Mouse (Mus musculus) midbrain, embryonic 12.5 days (tissue): ENCODE data around the gene Grin2a. TPM values are rescaled to one million over a fixed set of nuclear protein-coding genes. Genes with fewer than 3 reads are reported as not detected.

Experiments used
- ATAC-seq: fragments of 200-750 bp; cut with Nextera tagmentation; 2 replicates; pipeline ENCODE4 v1.8.0; 2017; ENCODE audit warnings: low read depth, moderate TSS enrichment, moderate library complexity; ENCODE audit not compliant: low FRiP score
- H3K27ac ChIP-seq: fragments of 300-500 bp; sonication (generic); replicated peaks from 2 replicates; pipeline ENCODE4 v1.5.1; 2016; ENCODE audit warnings: mild to moderate bottlenecking
- H3K27me3 ChIP-seq: fragments of 300-500 bp; sonication (generic); 2 replicates; pipeline ENCODE4 v1.6.1; 2016; ENCODE audit warnings: mild to moderate bottlenecking
- H3K36me3 ChIP-seq: fragments of 300-500 bp; sonication (generic); 2 replicates; pipeline ENCODE4 v1.6.1; 2016
- H3K4me1 ChIP-seq: fragments of 300-500 bp; sonication (generic); 2 replicates; pipeline ENCODE4 v1.6.1; 2016
- H3K4me2 ChIP-seq: fragments of 300-500 bp; sonication (generic); replicated peaks from 2 replicates; pipeline ENCODE4 v1.6.1; 2016; ENCODE audit warnings: mild to moderate bottlenecking, moderate library complexity
- H3K4me3 ChIP-seq: fragments of 300-500 bp; sonication (generic); 2 replicates; pipeline ENCODE4 v1.5.1; 2016; ENCODE audit warnings: mild to moderate bottlenecking
- H3K9ac ChIP-seq: fragments of 300-500 bp; sonication (generic); replicated peaks from 2 replicates; pipeline ENCODE4 v1.6.1; 2016; ENCODE audit warnings: mild to moderate bottlenecking, moderate library complexity
- H3K9me3 ChIP-seq: fragments of 300-500 bp; sonication (generic); 2 replicates; pipeline ENCODE4 v1.6.1; 2016; ENCODE audit warnings: mild to moderate bottlenecking
- WGBS: fragments of 180-500 bp; shearing (Covaris S2); methylation state at CpG from one replicate; pipeline ENCODE4 v1.1.7; 2016; 5-methylcytosine and 5-hydroxymethylcytosine counted together
- polyA plus RNA-seq: library from polyadenylated mRNA; unstranded; fragments of >200 nt; fragmentation: Nextera tagmentation; extraction: Ambion mirVana; gene quantifications from 2 replicates; pipeline ENCODE4 v1.2.1, GENCODE M21; 2016

Gene Grin2a
- polyA plus RNA-seq, 1 experiment from 2014 or later, result 2.8 TPM

DNA sequence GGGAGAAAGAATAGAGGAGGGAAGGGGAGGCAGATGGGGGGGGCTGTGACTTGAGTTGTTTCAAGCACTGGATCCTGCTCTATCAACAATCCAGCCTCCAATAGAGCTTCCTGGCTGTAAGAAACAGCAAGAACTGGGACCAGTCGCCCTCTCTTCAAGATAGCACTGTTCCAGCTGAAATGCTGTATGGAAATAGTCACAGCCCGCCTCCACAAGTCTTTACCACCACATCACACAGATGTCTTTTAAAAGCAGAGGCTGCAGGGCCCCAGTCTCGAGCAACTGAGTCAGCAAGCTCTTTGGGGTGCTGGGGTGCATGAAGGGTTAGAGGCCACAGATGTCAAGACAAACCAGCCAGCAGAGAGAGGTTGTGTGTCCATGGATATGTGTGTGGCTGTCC lies 153.9 kb downstream of the Grin2a start:
- H3K9me3 ChIP-seq, result no peaks in the 10 kb centered on the region
- H3K4me3 ChIP-seq, result no peak overlapping the region
- H3K27ac ChIP-seq, result no peak overlapping the region
- H3K27me3 ChIP-seq, result no peaks in the 10 kb centered on the region
- no peak overlapping the region for H3K4me2 ChIP-seq
- no peaks in the 10 kb centered on the region for H3K36me3 ChIP-seq
- 65% methylated on average over 3 of the region's 3 CpGs for WGBS
- H3K9ac ChIP-seq, result no peak overlapping the region
- no peaks in the 10 kb centered on the region for H3K4me1 ChIP-seq
- no peak for ATAC-seq

DNA sequence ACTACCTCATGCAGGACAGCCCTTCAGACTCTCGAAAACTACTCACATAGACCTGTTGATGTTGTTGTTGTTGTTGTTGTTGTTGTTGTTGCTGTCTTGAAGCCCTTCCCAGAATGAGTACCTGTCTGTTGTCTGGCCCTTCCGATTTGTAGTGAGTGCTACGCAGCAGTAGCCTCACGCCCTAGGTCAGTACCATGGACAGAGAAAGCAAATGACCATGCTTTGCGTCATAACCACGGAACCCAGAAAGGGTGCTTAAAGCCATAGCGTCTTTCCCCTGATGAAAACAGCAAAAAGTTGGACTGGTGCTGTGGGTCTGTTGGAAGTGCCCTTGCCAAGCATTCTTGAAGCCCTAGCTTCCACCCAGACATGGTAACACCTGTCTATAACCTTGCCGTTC lies 158.8 kb downstream of the Grin2a start:
- 38% methylated on average over 8 of the region's 8 CpGs for WGBS
- no peaks in the 10 kb centered on the region for H3K9me3 ChIP-seq
- no peak overlapping the region for H3K27ac ChIP-seq
- no peaks in the 10 kb centered on the region for H3K36me3 ChIP-seq
- no peaks in the 10 kb centered on the region for H3K4me1 ChIP-seq
- no peak for ATAC-seq
- H3K9ac ChIP-seq, result no peak overlapping the region
- no peak overlapping the region for H3K4me3 ChIP-seq
- no peaks in the 10 kb centered on the region for H3K27me3 ChIP-seq
- H3K4me2 ChIP-seq, result no peak overlapping the region

DNA sequence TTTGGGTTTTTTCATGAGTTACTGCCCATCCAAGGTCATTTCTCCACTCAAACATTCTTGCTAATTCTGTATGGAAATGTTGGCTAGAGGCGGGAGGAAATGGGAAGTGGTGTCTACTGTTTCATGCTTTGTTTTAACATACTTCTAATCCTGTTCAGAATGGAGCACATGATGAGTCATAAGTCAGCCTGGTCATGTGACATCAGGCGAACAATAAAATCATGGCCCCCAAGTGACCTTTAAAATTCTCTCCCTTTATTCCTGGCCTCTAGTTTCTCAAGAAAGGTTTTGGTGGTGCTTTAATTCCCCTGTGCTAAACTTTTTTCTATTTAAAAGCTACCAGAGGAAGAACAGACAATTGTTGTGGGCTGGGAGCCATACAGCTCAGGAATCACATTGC lies 161.1 kb downstream of the Grin2a start:
- Histone ChIP-seq H3K4me3 (no peak overlapping the region), H3K4me2 (no peak overlapping the region), H3K9me3 (no peaks in the 10 kb centered on the region), H3K27ac (no peak overlapping the region), H3K36me3 (no peaks in the 10 kb centered on the region), H3K9ac (no peak overlapping the region), H3K27me3 (no peaks in the 10 kb centered on the region), H3K4me1 (no peaks in the 10 kb centered on the region)
- ATAC-seq, result no peak
- WGBS, result 87% methylated on average over 2 of the region's 2 CpGs

DNA sequence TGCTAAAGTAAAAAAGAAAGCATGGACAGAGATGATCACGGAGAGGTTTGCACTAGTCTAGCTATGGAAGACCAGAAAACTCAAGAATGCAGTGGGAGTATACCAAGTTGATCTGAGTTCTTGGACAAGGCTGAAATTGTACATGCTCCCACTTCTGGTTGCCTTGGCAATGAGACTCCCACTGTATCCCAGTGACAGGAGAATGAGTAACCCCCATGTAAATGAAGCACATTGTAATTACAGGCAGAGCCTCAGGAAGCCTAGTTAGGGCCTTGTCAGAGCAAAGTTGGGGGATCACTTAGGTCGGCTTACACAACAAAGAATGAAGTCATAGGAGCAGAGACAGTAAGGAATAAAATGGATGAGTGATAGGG lies 170.3 kb downstream of the Grin2a start:
- no peak overlapping the region for H3K9ac ChIP-seq
- H3K9me3 ChIP-seq, result no peaks in the 10 kb centered on the region
- no peak overlapping the region for H3K4me3 ChIP-seq
- WGBS, result 87% methylated on average over 2 of the region's 2 CpGs
- no peak for ATAC-seq
- H3K36me3 ChIP-seq, result no peaks in the 10 kb centered on the region
- no peak overlapping the region for H3K27ac ChIP-seq
- H3K4me1 ChIP-seq, result no peaks in the 10 kb centered on the region
- H3K27me3 ChIP-seq, result no peaks in the 10 kb centered on the region
- H3K4me2 ChIP-seq, result no peak overlapping the region

DNA sequence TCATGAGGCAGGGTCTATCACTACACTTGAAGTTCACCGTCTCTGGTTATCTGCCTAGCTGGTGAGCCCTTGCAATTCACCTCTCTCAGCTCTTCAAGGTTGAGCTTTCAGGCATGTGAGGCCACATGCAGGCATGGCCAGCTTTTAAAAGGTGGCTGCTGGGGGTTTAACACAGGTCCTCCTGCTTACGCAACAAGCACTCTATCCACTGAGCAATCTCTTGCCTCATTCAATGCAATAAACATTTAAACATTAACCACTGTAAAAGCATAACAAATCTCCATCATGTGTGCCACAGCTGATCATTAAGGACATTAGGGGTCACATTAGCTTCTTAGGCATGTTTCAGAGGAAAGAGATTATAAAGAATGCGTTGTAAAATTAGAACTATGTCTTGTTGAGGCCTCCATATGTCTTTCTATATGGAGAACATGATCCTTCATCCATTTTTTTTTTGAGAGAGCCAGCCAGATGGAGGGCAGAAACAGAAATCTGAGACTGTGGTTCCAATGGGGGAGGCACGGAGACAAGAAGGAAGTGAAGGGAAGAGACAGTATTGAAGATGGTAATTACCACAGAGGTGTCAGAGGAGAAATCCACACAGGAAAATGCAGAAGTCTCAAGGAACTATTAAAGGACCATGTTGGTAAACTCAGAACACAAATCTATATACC lies 170.8 kb downstream of the Grin2a start:
- no peak for ATAC-seq
- Histone ChIP-seq H3K4me3 (no peak overlapping the region), H3K27ac (no peak overlapping the region), H3K9me3 (no peaks in the 10 kb centered on the region), H3K9ac (no peak overlapping the region), H3K36me3 (no peaks in the 10 kb centered on the region), H3K4me2 (no peak overlapping the region), H3K27me3 (no peaks in the 10 kb centered on the region), H3K4me1 (no peaks in the 10 kb centered on the region)
- 93% methylated on average over 4 of the region's 4 CpGs for WGBS

DNA sequence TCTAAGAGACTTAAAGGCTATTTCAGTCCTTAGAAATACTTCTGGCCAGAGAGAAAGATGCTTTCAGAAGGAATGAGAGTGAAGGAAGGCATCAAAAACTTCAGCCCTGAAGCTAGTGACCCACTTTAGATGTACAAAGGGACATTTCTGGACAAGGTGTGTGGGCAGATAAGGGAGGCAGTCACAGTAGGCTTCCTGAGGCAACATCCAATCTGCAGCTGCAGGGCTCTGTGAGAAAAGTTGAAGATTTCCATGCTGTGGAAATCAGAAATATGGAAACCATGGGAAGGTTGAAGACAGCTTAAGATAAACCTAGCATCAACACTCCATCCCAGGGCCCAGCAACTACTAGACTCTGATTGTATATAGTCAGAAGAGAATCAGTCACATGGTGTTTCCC lies 171.7 kb downstream of the Grin2a start:
- no peaks in the 10 kb centered on the region for H3K27me3 ChIP-seq
- H3K4me2 ChIP-seq, result no peak overlapping the region
- H3K27ac ChIP-seq, result no peak overlapping the region
- no peak overlapping the region for H3K9ac ChIP-seq
- H3K9me3 ChIP-seq, result no peaks in the 10 kb centered on the region
- no peak overlapping the region for H3K4me3 ChIP-seq
- no peaks in the 10 kb centered on the region for H3K36me3 ChIP-seq
- no peaks in the 10 kb centered on the region for H3K4me1 ChIP-seq
- ATAC-seq, result no peak

DNA sequence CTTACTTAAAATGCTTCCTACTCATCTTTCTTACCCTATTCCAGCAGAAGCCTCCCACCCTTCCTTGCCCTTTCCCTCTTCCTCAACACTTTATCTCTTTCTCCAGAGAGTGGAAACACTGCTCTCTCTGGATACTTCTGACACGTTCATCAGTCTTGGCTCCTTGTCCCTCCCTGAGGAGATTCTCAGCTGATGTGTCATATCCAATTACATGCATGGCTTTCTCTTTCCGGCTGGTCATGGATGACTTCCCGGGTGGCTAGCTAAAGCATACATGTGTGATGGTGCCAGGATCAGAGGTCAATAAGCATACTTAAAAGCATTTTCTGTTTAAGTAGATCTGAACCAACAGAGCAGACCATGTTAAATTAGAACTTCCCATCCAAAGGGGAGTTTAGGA lies 175.9 kb downstream of the Grin2a start:
- Histone ChIP-seq H3K27me3 (no peaks in the 10 kb centered on the region), H3K4me1 (no peaks in the 10 kb centered on the region), H3K4me3 (no peak overlapping the region), H3K9ac (no peak overlapping the region), H3K4me2 (no peak overlapping the region), H3K27ac (no peak overlapping the region), H3K9me3 (no peaks in the 10 kb centered on the region), H3K36me3 (no peaks in the 10 kb centered on the region)
- 40% methylated on average over 3 of the region's 3 CpGs for WGBS
- no peak for ATAC-seq

DNA sequence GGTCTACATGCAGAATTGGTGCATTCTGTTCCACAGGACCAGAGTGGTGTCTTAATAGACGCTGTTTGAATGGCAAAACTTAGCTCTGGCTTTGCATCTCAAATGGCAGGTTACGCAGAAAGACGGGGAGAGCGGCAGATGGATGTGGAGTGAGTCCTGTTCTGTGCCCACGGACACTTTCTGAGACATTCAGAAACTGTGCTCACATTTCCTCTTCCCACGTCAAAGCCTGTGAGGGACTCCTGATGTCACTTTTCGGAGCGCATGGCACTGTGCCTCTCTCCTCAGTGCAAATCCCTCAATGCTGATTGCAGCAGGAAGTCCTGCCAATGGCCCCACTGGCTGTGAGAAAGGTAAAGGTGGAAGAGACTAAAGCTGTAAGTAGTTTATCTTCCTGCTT lies 194.0 kb downstream of the Grin2a start:
- WGBS, result 88% methylated on average over 8 of the region's 8 CpGs
- H3K27ac ChIP-seq, result no peak overlapping the region
- no peaks in the 10 kb centered on the region for H3K36me3 ChIP-seq
- H3K27me3 ChIP-seq, result no peaks in the 10 kb centered on the region
- H3K4me1 ChIP-seq, result no peaks in the 10 kb centered on the region
- ATAC-seq, result no peak
- no peak overlapping the region for H3K9ac ChIP-seq
- no peak overlapping the region for H3K4me3 ChIP-seq
- H3K4me2 ChIP-seq, result no peak overlapping the region
- no peaks in the 10 kb centered on the region for H3K9me3 ChIP-seq

DNA sequence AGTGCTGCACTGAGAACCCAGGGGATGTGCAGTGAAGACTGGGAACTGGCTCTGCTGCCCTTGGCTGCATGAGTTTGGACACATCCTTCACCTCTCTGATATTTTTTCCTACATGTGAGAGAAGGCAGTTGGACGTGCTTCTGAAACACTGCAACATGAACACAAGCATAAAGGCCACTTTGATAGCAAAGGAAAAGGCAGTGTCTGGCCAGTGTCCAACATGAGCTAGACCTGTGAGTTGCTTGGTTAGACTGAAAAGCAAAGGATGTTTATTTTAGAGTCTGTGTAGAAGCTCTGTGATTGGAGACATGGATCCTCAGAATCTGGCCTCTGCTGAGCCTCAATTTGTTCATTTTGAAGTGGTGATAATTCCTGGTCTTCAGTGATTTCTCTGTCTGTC lies 195.1 kb downstream of the Grin2a start:
- Histone ChIP-seq H3K9ac (no peak overlapping the region), H3K27me3 (no peaks in the 10 kb centered on the region), H3K4me2 (no peak overlapping the region), H3K27ac (no peak overlapping the region), H3K9me3 (no peaks in the 10 kb centered on the region), H3K4me1 (no peaks in the 10 kb centered on the region), H3K36me3 (no peaks in the 10 kb centered on the region), H3K4me3 (no peak overlapping the region)
- no peak for ATAC-seq
- 80% methylated on average over 1 of the region's 1 CpGs for WGBS

DNA sequence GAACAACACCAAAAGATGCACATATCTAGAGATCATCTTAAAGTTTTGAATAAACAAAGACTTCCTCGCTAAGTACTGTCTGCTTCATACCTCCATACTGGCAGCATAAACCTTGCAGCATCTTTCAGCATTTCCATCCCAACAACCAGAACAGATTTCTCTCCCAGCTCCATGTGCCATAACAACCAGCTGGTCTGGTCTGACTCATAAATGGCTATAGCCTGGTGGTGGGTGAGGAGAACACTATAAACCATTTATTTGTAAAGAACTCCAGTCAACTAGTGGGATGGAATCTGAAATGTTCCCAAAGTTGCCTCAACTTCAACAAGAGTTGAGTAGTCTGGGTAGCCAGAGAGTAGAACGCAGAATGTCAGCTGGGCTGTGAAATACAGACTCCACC lies 202.4 kb downstream of the Grin2a start:
- no peak for ATAC-seq
- no peaks in the 10 kb centered on the region for H3K36me3 ChIP-seq
- H3K9me3 ChIP-seq, result no peaks in the 10 kb centered on the region
- no peak overlapping the region for H3K27ac ChIP-seq
- H3K27me3 ChIP-seq, result no peaks in the 10 kb centered on the region
- H3K4me2 ChIP-seq, result no peak overlapping the region
- H3K9ac ChIP-seq, result no peak overlapping the region
- 94% methylated on average over 2 of the region's 2 CpGs for WGBS
- no peaks in the 10 kb centered on the region for H3K4me1 ChIP-seq
- no peak overlapping the region for H3K4me3 ChIP-seq

DNA sequence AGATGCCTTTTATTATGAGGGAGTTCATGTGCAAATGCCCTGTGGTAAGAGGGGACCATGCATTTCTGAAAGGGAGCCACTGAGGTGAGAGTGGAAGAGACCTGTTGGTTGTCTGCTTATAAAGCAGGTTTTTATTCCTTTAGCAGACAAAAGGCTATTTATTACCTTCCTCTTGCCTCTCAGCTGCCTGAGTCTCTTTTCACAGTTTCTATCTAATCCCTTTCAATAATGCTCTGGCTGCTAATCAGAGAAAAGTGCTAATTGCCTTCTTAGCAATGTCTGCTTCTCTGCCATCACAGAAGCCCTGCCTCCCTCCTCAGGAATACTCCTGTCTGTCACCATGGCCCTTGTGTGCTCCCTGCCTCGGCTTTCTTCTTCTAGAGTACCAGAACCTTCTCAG lies 209.1 kb downstream of the Grin2a start:
- no peak for ATAC-seq
- WGBS, result 67% methylated on average over 1 of the region's 1 CpGs

DNA sequence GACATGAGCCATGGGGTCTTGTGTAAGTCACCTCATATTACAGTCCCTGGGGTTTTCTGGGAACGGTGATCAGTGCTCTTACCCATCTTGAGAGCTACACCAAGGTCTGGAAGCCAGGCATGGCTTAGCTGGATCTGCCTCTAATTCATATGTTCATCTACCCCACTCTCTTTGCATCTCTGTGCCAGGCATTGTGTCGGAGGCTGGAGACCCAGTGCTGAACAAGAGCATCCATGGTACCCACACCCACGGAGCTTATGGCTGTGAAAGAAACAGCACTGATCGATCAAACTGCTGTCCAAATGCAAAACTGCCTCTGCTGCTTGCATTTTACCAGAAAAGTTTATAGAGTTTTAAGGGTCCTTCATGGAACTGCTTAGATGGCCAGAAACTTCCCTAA lies 209.5 kb downstream of the Grin2a start:
- 90% methylated on average over 4 of the region's 4 CpGs for WGBS
- H3K9me3 ChIP-seq, result no peaks in the 10 kb centered on the region
- no peaks in the 10 kb centered on the region for H3K27me3 ChIP-seq
- H3K4me1 ChIP-seq, result no peaks in the 10 kb centered on the region
- no peak overlapping the region for H3K4me2 ChIP-seq
- no peak overlapping the region for H3K9ac ChIP-seq
- H3K4me3 ChIP-seq, result no peak overlapping the region
- no peak overlapping the region for H3K27ac ChIP-seq
- H3K36me3 ChIP-seq, result no peaks in the 10 kb centered on the region
- no peak for ATAC-seq

More for the DNA sequence above, 209.1 kb downstream of the Grin2a start:
- Histone ChIP-seq H3K9me3 (no peaks in the 10 kb centered on the region), H3K4me3 (no peak overlapping the region), H3K4me1 (no peaks in the 10 kb centered on the region), H3K27me3 (no peaks in the 10 kb centered on the region), H3K27ac (no peak overlapping the region), H3K36me3 (no peaks in the 10 kb centered on the region), H3K9ac (no peak overlapping the region), H3K4me2 (no peak overlapping the region)

DNA sequence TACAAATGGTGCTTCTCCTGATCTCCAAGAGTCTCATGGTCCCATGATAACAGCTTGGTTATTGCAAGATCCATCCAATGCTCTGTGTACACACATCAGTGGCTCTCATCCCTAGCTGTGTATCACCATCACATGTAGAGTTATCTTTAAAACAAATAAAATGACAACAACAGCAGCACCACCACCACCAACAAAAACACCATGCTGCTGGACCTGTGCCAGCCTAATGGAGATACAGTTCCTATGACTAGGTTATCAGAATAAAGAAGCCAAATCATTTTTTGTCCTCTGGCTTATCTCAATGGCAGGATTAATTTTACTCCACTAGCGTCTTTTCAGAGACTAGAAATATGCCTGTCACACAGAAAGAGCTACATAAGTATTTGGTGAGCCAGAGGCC lies 226.4 kb downstream of the Grin2a start:
- no peak overlapping the region for H3K27ac ChIP-seq
- no peak overlapping the region for H3K4me2 ChIP-seq
- WGBS, result 74% methylated on average over 1 of the region's 1 CpGs

More for the DNA sequence above, 226.4 kb downstream of the Grin2a start:
- Histone ChIP-seq H3K27me3 (no peaks in the 10 kb centered on the region; the same call in 1 of the 2 replicates), H3K4me3 (no peak overlapping the region), H3K9ac (no peak overlapping the region), H3K9me3 (no peaks in the 10 kb centered on the region), H3K4me1 (no peaks in the 10 kb centered on the region), H3K36me3 (no peaks in the 10 kb centered on the region)
- ATAC-seq, result no peak
